Mouse (Mus musculus): ENCODE data around the gene Kcne1. TPM values are rescaled to one million over a fixed set of nuclear protein-coding genes. Genes with fewer than 3 reads are reported as not detected.

Gene Kcne1
- total RNA-seq, 2 experiments from 2014 or later = not detected

GRCm38 (mm10) chr16:92309126-92309525, 50.1 kb downstream of the Kcne1 start:
- ATAC-seq (ENCODE audit: poor library complexity, severe bottlenecking) = no peak

DNA sequence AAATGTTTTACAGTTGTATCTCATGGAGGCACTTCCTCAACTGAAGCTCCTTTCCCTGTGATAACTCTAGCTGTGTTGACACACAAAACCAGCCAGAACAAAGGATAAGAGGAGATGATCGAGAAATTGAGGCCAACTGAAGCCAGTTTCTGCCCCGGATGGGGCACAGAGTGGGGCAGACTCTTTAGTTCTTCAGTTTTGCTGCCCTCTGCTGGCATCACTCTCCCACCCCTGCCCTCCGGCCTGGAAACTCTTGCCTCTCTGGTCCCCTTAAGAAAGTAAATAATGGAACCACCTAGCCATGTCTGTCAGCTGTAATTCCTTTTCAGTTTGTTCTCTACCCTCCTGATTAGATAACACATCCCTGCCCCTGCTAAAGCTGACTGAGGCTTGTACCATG, 51.3 kb downstream of the Kcne1 start:
- ATAC-seq (ENCODE audit: poor library complexity, severe bottlenecking) = no peak

GRCm38 (mm10) chr16:92305519-92305918, 53.7 kb downstream of the Kcne1 start:
- ATAC-seq (ENCODE audit: poor library complexity, severe bottlenecking) = no peak

- no peak for ATAC-seq (ENCODE audit: poor library complexity, severe bottlenecking)
These were observed 56.8 kb downstream of the Kcne1 start for GRCm38 (mm10) chr16:92302506-92302905.

GRCm38 (mm10) chr16:92301989-92302388, 57.3 kb downstream of the Kcne1 start:
- no peak for ATAC-seq (ENCODE audit: poor library complexity, severe bottlenecking)

DNA sequence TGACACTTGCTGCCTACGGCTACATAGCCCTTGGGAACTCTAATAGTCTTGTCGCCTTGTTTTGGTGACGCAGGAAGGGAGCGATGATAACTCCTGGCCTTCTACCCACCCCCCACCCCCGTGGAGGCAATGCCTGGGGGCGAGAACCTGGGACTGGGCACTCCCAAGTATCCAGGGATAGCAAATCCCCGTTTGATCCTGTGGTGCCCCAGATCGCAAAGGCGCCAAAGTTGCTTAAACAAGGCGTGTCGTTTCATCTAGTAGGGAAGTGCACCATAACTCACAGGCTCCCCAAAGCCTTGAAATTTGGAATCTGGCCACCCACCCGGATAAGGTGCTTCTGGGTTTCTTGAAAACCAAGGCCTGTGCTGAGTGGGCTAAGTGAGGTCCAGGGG, 57.9 kb downstream of the Kcne1 start:
- peak; percentile 53 for ATAC-seq (ENCODE audit: poor library complexity, severe bottlenecking)

- ATAC-seq (ENCODE audit: poor library complexity, severe bottlenecking) = peak; percentile 93
These were observed 58.4 kb downstream of the Kcne1 start, which contains the start of gene Smim11 for GRCm38 (mm10) chr16:92300649-92301411. Smim11 (plus strand) TSS chr16:92301286.

Other genes starting within 250 kb of the Kcne1 start
- not detected in 2 replicates for gene Kcne2, start 67.1 kb downstream of the Kcne1 start, total RNA-seq (2015)
- not detected in 2 replicates for gene Kcne2, start 67.1 kb downstream of the Kcne1 start, total RNA-seq (2017)
- gene Smim11, start 58.2 kb downstream of the Kcne1 start, total RNA-seq (2015) = 68.8 and 83.8 TPM in 2 replicates
- 122 and 134 TPM in 2 replicates for gene Smim11, start 58.2 kb downstream of the Kcne1 start, total RNA-seq (2017)
- gene Fam243, start 38.0 kb downstream of the Kcne1 start, total RNA-seq (2015) = not detected in 2 replicates
- not detected in 2 replicates for gene Fam243, start 38.0 kb downstream of the Kcne1 start, total RNA-seq (2017)
- 8.6 and 8.8 TPM in 2 replicates for gene Rcan1, start 111.4 kb upstream of the Kcne1 start, total RNA-seq (2015)
- gene Rcan1, start 111.4 kb upstream of the Kcne1 start, total RNA-seq (2017) = 8.8 and 11.5 TPM in 2 replicates
- gene Clic6, start 126.3 kb upstream of the Kcne1 start, total RNA-seq (2015) = not detected in 2 replicates
- gene Clic6, start 126.3 kb upstream of the Kcne1 start, total RNA-seq (2017) = not detected in 2 replicates

Data from megakaryocyte, adult 5-6 weeks (primary cell).